Mouse (Mus musculus) MEL (cell line): Measurements from ENCODE around the gene Btbd3. TPM values are rescaled to one million over a fixed set of nuclear protein-coding genes. Genes with fewer than 3 reads are reported as not detected.

Source experiments
- DNase-seq: peaks from one replicate; pipeline ENCODE4 v3.0.0; 2011; ENCODE audit warnings: low read depth, low spot score
- H3K27ac ChIP-seq: 2 replicates; pipeline ENCODE4 v1.5.1; 2012; ENCODE audit warnings: low read depth, mild to moderate bottlenecking, control low read depth, low read length, moderate library complexity; ENCODE audit not compliant: control insufficient read depth
- H3K27me3 ChIP-seq, 2 experiments: fragments of 150-350 bp in 1 of 2; sonication (generic) in 1 of 2; 2 replicates each; pipeline ENCODE4 v1.6.1; 2012; ENCODE audit warnings: low read length in 2 of 2, mild to moderate bottlenecking in 2 of 2, improper control_type of control experiment in 1 of 2, moderate library complexity in 1 of 2; ENCODE audit not compliant: insufficient read depth in 2 of 2, control insufficient read depth in 1 of 2
- H3K36me3 ChIP-seq, 2 experiments: 2 replicates each; pipeline ENCODE4 v1.6.1; 2012 to 2014; ENCODE audit warnings: low read length in 2 of 2, improper control_type of control experiment in 1 of 2, inconsistent platforms in 1 of 2, mild to moderate bottlenecking in 1 of 2; ENCODE audit not compliant: insufficient read depth in 2 of 2, control insufficient read depth in 1 of 2
- H3K4me1 ChIP-seq, 2 experiments: fragments of 150-350 bp in 1 of 2; sonication (generic) in 1 of 2; 2 replicates each; pipeline ENCODE4 v1.6.1; 2012; ENCODE audit warnings: low read length in 2 of 2, improper control_type of control experiment in 1 of 2, mild to moderate bottlenecking in 1 of 2; ENCODE audit not compliant: insufficient read depth in 2 of 2, control insufficient read depth in 1 of 2
- H3K4me3 ChIP-seq, 2 experiments: fragments of 150-350 bp in 1 of 2; sonication (generic) in 1 of 2; 2 replicates each; pipeline ENCODE4 v1.5.1; 2012; ENCODE audit warnings: low read depth in 2 of 2, low read length in 2 of 2, mild to moderate bottlenecking in 2 of 2, moderate library complexity in 2 of 2, control low read depth in 1 of 2, improper control_type of control experiment in 1 of 2; ENCODE audit not compliant: control insufficient read depth in 1 of 2, insufficient read depth in 1 of 2
- H3K79me2 ChIP-seq: 2 replicates; pipeline ENCODE4 v1.6.1; 2012; ENCODE audit warnings: mild to moderate bottlenecking, low read length, moderate library complexity; ENCODE audit not compliant: control insufficient read depth, poor library complexity, insufficient read depth
- H3K9ac ChIP-seq: 2 replicates; pipeline ENCODE4 v1.6.1; 2012; ENCODE audit warnings: low read depth, mild to moderate bottlenecking, control low read depth, low read length, moderate library complexity; ENCODE audit not compliant: control insufficient read depth, poor library complexity, severe bottlenecking
- H3K9me3 ChIP-seq: fragments of 150-350 bp; sonication (generic); replicated peaks from 2 replicates; pipeline ENCODE4 v1.6.1; 2012; ENCODE audit warnings: mild to moderate bottlenecking, low read length, improper control_type of control experiment, moderate library complexity; ENCODE audit not compliant: insufficient read depth
- CHD2 ChIP-seq: IDR thresholded peaks from 2 replicates; pipeline ENCODE4 v1.6.1; 2011; ENCODE audit warnings: low read length, improper control_type of control experiment
- ETS1 ChIP-seq: IDR thresholded peaks from 2 replicates; pipeline ENCODE4 v1.6.1; 2012; ENCODE audit warnings: low read depth, mild to moderate bottlenecking, inconsistent platforms, low read length, improper control_type of control experiment, moderate library complexity
- GATA1 ChIP-seq: IDR thresholded peaks from 2 replicates; pipeline ENCODE4 v1.6.1; 2011; ENCODE audit warnings: low read depth, low read length, improper control_type of control experiment
- HCFC1 ChIP-seq: IDR thresholded peaks from 2 replicates; pipeline ENCODE4 v1.6.1; 2012; ENCODE audit warnings: low read depth, mild to moderate bottlenecking, inconsistent platforms, low read length, improper control_type of control experiment, moderate library complexity
- MAFK ChIP-seq: IDR thresholded peaks from 2 replicates; pipeline ENCODE4 v1.6.1; 2011; ENCODE audit warnings: low read depth, mild to moderate bottlenecking, low read length, improper control_type of control experiment, borderline replicate concordance
- MAZ ChIP-seq: IDR thresholded peaks from 2 replicates; pipeline ENCODE4 v1.6.1; 2012; ENCODE audit warnings: low read depth, mild to moderate bottlenecking, inconsistent platforms, low read length, improper control_type of control experiment
- MXI1 ChIP-seq: IDR thresholded peaks from 2 replicates; pipeline ENCODE4 v1.6.1; 2011; ENCODE audit warnings: mild to moderate bottlenecking, low read depth, low read length, improper control_type of control experiment
- POLR2A ChIP-seq, 2 experiments: IDR thresholded peaks; 2 replicates each; pipeline ENCODE4 v1.6.1; 2011 to 2012; ENCODE audit warnings: low read length in 2 of 2, mild to moderate bottlenecking in 2 of 2, control low read depth in 1 of 2, improper control_type of control experiment in 1 of 2, low read depth in 1 of 2, moderate library complexity in 1 of 2; ENCODE audit not compliant: control insufficient read depth in 1 of 2, insufficient read depth in 1 of 2, poor library complexity in 1 of 2
- RAD21 ChIP-seq: IDR thresholded peaks from 2 replicates; pipeline ENCODE4 v1.6.1; 2011; ENCODE audit warnings: mild to moderate bottlenecking, low read depth, low read length, improper control_type of control experiment
- USF1 ChIP-seq: IDR thresholded peaks from 2 replicates; pipeline ENCODE4 v1.6.1; 2014; ENCODE audit warnings: low read depth, mild to moderate bottlenecking, inconsistent platforms, low read length, improper control_type of control experiment, moderate library complexity
- ZC3H11A ChIP-seq: IDR thresholded peaks from 2 replicates; pipeline ENCODE4 v1.6.1; 2012; ENCODE audit warnings: low read depth, mild to moderate bottlenecking, inconsistent platforms, low read length, improper control_type of control experiment
- ZKSCAN1 ChIP-seq: IDR thresholded peaks from 2 replicates; pipeline ENCODE4 v1.6.1; 2012; ENCODE audit warnings: low read depth, mild to moderate bottlenecking, inconsistent platforms, low read length, improper control_type of control experiment, moderate library complexity
- ZMIZ1 ChIP-seq: IDR thresholded peaks from 2 replicates; pipeline ENCODE4 v1.6.1; 2012; ENCODE audit warnings: low read depth, mild to moderate bottlenecking, inconsistent platforms, low read length, improper control_type of control experiment, moderate library complexity
- ZNF384 ChIP-seq: IDR thresholded peaks from 2 replicates; pipeline ENCODE4 v1.6.1; 2012; ENCODE audit warnings: low read depth, mild to moderate bottlenecking, inconsistent platforms, low read length, improper control_type of control experiment
- polyA plus RNA-seq, 2 experiments: library from polyadenylated mRNA; stranded (reverse) in 1 of 2; unstranded in 1 of 2; fragments of >175 nt in 1 of 2; fragments of >200 nt in 1 of 2; gene quantifications; 2 replicates each; pipeline versions ENCODE4 v1.2.1 to v1.2.4; 2012; ENCODE audit warnings: low replicate concordance in 2 of 2, low read depth in 1 of 2; ENCODE audit not compliant: insufficient read length in 2 of 2, insufficient read depth in 1 of 2, missing spikeins in 1 of 2
- total RNA-seq: library from RNA; depleted of rRNA; stranded (reverse); fragments of 300-350 nt; gene quantifications from 2 replicates; pipeline ENCODE4 v1.2.3, GENCODE M21; 2012

Gene Btbd3
- total and polyA plus RNA-seq, 3 experiments, result not detected

DNA sequence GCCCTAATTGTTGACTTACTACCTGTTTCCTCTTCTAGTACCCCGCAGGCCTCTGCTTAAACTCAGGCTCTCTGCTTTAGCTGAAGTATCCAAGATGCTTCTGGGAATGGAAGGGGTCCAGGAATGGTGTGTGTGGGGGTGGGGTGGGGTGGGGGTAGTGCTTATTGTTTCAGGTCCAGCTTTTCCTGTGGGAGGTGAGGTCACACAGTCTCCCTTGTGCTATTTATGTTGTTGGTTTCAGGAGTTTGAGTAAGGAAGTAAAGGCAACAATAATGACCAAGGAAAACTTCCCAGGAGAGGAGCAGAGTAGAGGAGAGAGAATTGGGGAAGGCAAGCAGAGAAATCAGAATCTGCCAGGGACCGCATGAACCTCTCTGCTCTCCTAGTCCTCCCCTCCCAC lies 128.4 kb downstream of the Btbd3 start:
- Histone ChIP-seq H3K9me3 (no peaks in the 10 kb centered on the region), H3K79me2 (no peaks in the 10 kb centered on the region), H3K9ac (no peak overlapping the region), H3K4me1 (no peaks in the 10 kb centered on the region), H3K27ac (no peak overlapping the region), H3K36me3 (no peaks in the 10 kb centered on the region)
- TF ChIP-seq POLR2A (IDR thresholded peaks at IDR 0.05; ENCODE audit: control insufficient read depth in 1 of 2, insufficient read depth in 1 of 2, low read depth in 1 of 2, low read length in 2 of 2, poor library complexity in 1 of 2) (no peak), ZNF384 (no peak), MXI1 (no peak), ZMIZ1 (no peak), USF1 (no peak), RAD21 (no peak), ZC3H11A (no peak)
- TF ChIP-seq, all 39 proteins: peak for 0
- no peak overlapping the region for H3K4me3 ChIP-seq
- H3K27me3 ChIP-seq, result no peaks in the 10 kb centered on the region
- DNase-seq, result no peak

DNA sequence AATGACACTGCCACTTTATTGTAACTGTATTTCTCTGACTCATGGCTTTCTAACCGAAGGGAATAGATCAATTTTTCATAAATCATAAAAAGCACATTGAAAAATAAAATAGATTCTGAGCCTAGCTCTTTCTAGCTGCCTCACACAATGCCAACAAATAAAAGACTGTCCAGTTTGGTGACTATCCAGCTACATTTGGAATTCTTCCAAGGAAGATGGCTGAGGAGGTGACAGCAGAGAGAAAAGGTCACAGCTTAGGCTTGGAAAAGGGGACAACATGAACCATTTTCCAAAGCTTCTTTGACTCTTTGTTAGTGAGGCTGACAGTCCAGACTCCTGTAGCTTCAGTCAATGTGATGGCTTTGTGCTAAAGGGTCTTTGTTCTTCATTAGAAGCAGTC lies 132.2 kb downstream of the Btbd3 start:
- no peak for DNase-seq
- no peaks in the 10 kb centered on the region for H3K4me1 ChIP-seq
- no peak overlapping the region for H3K4me3 ChIP-seq
- no peak for TF ChIP-seq HCFC1
- no peak for TF ChIP-seq POLR2A (IDR thresholded peaks at IDR 0.05; ENCODE audit: control insufficient read depth in 1 of 2, insufficient read depth in 1 of 2, low read depth in 1 of 2, low read length in 2 of 2, poor library complexity in 1 of 2)
- TF ChIP-seq USF1, result no peak
- TF ChIP-seq ZKSCAN1, result no peak
- TF ChIP-seq MAZ, result no peak
- no peak for TF ChIP-seq CHD2
- no peak for TF ChIP-seq MAFK
- H3K9ac ChIP-seq, result no peak overlapping the region
- no peaks in the 10 kb centered on the region for H3K27me3 ChIP-seq
- no peaks in the 10 kb centered on the region for H3K36me3 ChIP-seq
- H3K79me2 ChIP-seq, result no peaks in the 10 kb centered on the region
- no peaks in the 10 kb centered on the region for H3K9me3 ChIP-seq
- H3K27ac ChIP-seq, result no peak overlapping the region

DNA sequence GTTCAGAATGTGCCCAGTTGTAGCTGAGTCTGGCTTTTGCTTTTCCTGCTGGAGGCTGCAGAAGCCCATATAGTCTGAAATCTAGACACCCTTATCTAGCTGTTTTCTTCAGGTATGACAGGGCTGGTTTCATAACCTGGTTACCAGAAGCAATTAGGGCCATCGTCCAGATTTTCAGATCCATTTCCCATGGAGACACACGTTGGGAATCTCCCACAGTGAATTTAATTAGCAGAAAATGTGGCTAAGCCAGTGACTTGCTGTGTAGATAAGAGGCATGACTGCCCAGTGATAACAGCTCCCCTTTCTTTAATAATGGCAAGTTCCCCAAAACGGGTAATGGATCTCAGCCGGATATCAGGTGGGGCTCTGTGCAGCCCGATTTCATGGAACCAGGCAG lies 146.7 kb downstream of the Btbd3 start:
- Histone ChIP-seq H3K79me2 (no peaks in the 10 kb centered on the region), H3K4me1 (no peaks in the 10 kb centered on the region), H3K9me3 (no peaks in the 10 kb centered on the region), H3K36me3 (no peaks in the 10 kb centered on the region), H3K27me3 (no peaks in the 10 kb centered on the region), H3K9ac (no peak overlapping the region), H3K4me3 (no peak overlapping the region), H3K27ac (no peak overlapping the region)
- no peak for DNase-seq
- TF ChIP-seq ZC3H11A (no peak), GATA1 (no peak), ETS1 (no peak)
